Mouse (Mus musculus) testis, adult 2 months (tissue): ENCODE data around the gene Gm16253. TPM values are rescaled to one million over a fixed set of nuclear protein-coding genes. Genes with fewer than 3 reads are reported as not detected.

Source experiments
- H3K27ac ChIP-seq: fragments of 200-500 bp; 2 replicates; pipeline ENCODE4 v1.5.1; 2012; ENCODE audit warnings: low read depth, low read length; ENCODE audit not compliant: control insufficient read depth, insufficient read depth
- H3K27me3 ChIP-seq: fragments of 200-500 bp; 2 replicates; pipeline ENCODE4 v1.6.1; 2012; ENCODE audit warnings: mild to moderate bottlenecking, low read length, moderate library complexity; ENCODE audit not compliant: control insufficient read depth, insufficient read depth
- H3K36me3 ChIP-seq: fragments of 200-500 bp; 2 replicates; pipeline ENCODE4 v1.6.1; 2012; ENCODE audit warnings: mild to moderate bottlenecking, low read length; ENCODE audit not compliant: control insufficient read depth, insufficient read depth
- H3K4me1 ChIP-seq: fragments of 200-500 bp; 2 replicates; pipeline ENCODE4 v1.6.1; 2012; ENCODE audit warnings: low read length; ENCODE audit not compliant: control insufficient read depth, insufficient read depth
- H3K4me3 ChIP-seq: fragments of 200-500 bp; 2 replicates; pipeline ENCODE4 v1.5.1; 2012; ENCODE audit warnings: low read depth, mild to moderate bottlenecking, low read length, moderate library complexity, mixed read lengths; ENCODE audit not compliant: control insufficient read depth
- CTCF ChIP-seq: fragments of 200-500 bp; IDR thresholded peaks from 2 replicates; pipeline ENCODE4 v1.5.1; 2012; ENCODE audit warnings: low read depth, mild to moderate bottlenecking, inconsistent platforms, low read length, moderate library complexity; ENCODE audit not compliant: control insufficient read depth, insufficient read depth, insufficient replicate concordance
- POLR2A ChIP-seq: fragments of 200-500 bp; IDR thresholded peaks from 2 replicates; pipeline ENCODE4 v1.6.1; 2012; ENCODE audit warnings: low read depth, mild to moderate bottlenecking, inconsistent platforms, low read length, moderate library complexity; ENCODE audit not compliant: control insufficient read depth
- polyA plus RNA-seq: library from polyadenylated mRNA; depleted of rRNA; stranded (reverse); fragments of >200 nt; gene quantifications from 2 replicates; pipeline ENCODE4 v1.2.3, GENCODE M21; 2012

The Gm16253 gene
- polyA plus RNA-seq, 1 experiment, result not detected

DNA sequence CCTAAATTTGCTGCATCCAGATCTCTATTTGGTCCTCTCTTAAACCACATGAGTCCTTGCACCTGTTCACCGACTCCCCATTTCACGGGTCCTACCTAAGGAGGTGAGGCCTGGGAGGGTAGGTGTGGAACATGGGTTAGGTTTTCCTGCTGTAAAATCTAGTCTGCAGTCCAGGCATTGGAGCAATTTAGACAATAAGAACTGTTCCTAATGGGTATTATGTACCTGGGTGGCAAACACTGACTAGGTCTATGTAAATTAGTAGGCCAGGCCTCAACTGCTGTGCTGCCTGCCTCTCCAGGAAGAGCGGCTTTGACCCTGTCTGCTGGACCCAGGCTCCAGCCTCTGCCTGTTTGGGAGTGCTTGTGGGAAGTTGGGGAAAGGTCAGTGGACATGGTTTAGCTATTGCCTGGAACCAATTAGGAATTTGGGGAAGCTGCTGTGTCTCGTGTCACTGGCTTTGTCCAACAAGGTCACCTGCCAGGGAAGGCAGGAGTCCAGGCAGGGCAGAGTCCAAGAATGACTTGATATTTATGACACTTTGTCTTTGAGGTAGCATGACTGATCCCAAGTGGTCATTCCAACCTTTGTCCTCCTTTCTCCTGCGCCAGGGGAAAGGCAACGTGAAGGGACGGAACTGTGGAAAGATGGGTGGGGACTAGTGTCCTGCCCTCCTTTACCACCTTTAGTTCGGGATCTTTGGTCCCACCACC is 1.4 kb upstream of the Gm16253 start:
- Histone ChIP-seq H3K4me1 (peaks cover 27% of the 10 kb centered on the region), H3K27me3 (no peaks in the 10 kb centered on the region), H3K36me3 (no peaks in the 10 kb centered on the region), H3K4me3 (no peak overlapping the region), H3K27ac (no peak overlapping the region)
- TF ChIP-seq CTCF, result no peak
- no peak for TF ChIP-seq POLR2A

GRCm38 (mm10) chr3:96576005-96576658 is 652 bp upstream of the Gm16253 start:
- H3K27me3 ChIP-seq, result no peaks in the 10 kb centered on the region
- H3K4me3 ChIP-seq, result no peak overlapping the region
- no peak for TF ChIP-seq POLR2A
- TF ChIP-seq CTCF, result no peak
- peak overlapping the region; percentile 87 for H3K27ac ChIP-seq
- peaks cover 30% of the 10 kb centered on the region for H3K4me1 ChIP-seq
- no peaks in the 10 kb centered on the region for H3K36me3 ChIP-seq

- Histone ChIP-seq H3K27me3 (no peaks in the 10 kb centered on the region), H3K4me3 (no peak overlapping the region), H3K27ac (peak overlapping the region; percentile 80), H3K36me3 (no peaks in the 10 kb centered on the region), H3K4me1 (peaks cover 29% of the 10 kb centered on the region)
- TF ChIP-seq CTCF, result no peak
- TF ChIP-seq POLR2A, result no peak
These were observed 782 bp downstream of the Gm16253 start for GRCm38 (mm10) chr3:96577566-96577965.

DNA sequence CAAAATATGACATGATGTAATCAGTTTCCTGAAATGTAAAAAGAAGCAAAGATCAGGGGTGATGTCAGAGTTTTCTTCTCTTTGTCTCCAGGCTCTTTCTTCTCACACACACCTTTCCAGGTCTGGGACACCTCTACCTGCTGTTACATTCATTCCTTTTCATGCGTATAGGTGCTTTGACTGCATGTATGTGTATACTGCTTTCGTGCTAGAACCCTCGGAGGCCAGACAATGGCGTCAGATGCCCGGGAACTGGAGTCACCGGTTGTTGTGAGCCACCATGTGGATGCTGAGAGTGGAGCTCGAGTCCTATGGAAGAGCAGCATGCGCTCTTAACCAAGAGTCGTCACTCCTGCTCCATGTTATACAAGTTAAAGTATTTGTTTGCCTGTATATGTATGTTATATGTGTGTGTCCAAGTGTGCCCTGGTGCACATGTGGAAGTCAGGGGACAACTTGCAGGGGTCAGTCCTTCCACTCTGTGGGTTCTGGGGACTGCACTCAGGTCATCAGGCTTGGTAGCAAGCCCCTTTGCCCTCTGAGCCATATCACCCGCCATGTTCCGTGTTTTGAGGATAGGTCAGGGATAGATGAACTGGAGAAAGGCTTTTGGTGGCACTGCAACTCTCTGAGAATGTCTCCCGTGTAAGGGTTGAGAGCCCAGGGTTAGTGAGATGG is 1.9 kb downstream of the Gm16253 start:
- H3K36me3 ChIP-seq, result no peaks in the 10 kb centered on the region
- no peaks in the 10 kb centered on the region for H3K27me3 ChIP-seq
- TF ChIP-seq POLR2A (no peak), CTCF (no peak)
- H3K4me1 ChIP-seq, result peaks cover 29% of the 10 kb centered on the region
- H3K27ac ChIP-seq, result no peak overlapping the region
- no peak overlapping the region for H3K4me3 ChIP-seq

GRCm38 (mm10) chr3:96579239-96579750 is 2.5 kb downstream of the Gm16253 start:
- TF ChIP-seq CTCF (no peak), POLR2A (no peak)
- Histone ChIP-seq H3K4me1 (peaks cover 29% of the 10 kb centered on the region), H3K36me3 (no peaks in the 10 kb centered on the region), H3K27me3 (no peaks in the 10 kb centered on the region), H3K4me3 (no peak overlapping the region), H3K27ac (no peak overlapping the region)

DNA sequence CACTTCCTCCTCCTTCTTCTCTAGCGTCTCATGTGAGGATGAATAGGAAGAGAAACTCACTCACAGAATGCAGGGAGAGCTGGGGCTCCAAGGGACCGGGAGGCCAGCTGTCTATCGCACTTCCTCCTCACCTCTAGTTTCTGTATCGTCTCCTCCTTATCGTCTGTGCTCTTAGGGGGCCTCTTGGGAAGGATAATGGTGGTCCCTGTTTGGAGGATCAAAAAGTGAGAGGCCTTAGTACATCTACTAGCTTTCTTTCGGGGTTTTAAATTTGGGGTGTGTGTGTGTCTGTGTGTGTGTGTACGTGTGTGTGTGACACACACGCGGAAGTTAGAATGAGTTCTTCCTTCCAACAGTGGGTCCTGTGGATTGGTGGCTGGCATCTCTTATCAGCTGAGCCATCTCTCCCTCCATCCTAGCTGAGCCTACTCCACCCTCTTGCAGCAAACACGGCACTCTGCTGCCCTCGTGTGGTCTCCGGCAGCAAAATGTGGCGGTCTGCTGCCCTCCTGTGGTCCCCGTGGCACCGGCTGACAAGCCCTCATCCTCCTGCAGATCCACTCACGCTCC is 3.2 kb downstream of the Gm16253 start:
- TF ChIP-seq CTCF, result peak; percentile 99
- no peak for TF ChIP-seq POLR2A
- no peak overlapping the region for H3K27ac ChIP-seq
- no peaks in the 10 kb centered on the region for H3K27me3 ChIP-seq
- H3K4me3 ChIP-seq, result no peak overlapping the region
- no peaks in the 10 kb centered on the region for H3K36me3 ChIP-seq
- peaks cover 29% of the 10 kb centered on the region for H3K4me1 ChIP-seq

GRCm38 (mm10) chr3:96581141-96581540 is 4.4 kb downstream of the Gm16253 start:
- Histone ChIP-seq H3K4me3 (no peak overlapping the region), H3K4me1 (peaks cover 20% of the 10 kb centered on the region), H3K27ac (no peak overlapping the region), H3K36me3 (no peaks in the 10 kb centered on the region), H3K27me3 (no peaks in the 10 kb centered on the region)
- TF ChIP-seq CTCF, result no peak
- TF ChIP-seq POLR2A, result no peak
